In genomic region chr10:98748856-98749583, GRCm38 (mm10) we compare ENCODE assay signal across 9 mouse cellular contexts.
DNase-seq lines count a peak whose midpoint lies in the region; ATAC-seq and TF ChIP-seq lines count a peak whose summit lies in the region.
"Had no signal": no experiment of that assay in that cellular context is flagged by ENCODE, and none has a peak within 500 bp of the region (broad histone marks: within the 10 kb centered on the region; RNA-seq: fewer than 3 reads in every experiment).

No protein-coding gene starts in this region.

- no peak overlapping the region for H3K4me2 ChIP-seq in heart, postnatal 0 days (ENCODE audit: low read depth, low read length)
- H3K4me2 ChIP-seq in heart, embryonic 11.5 days = no peak overlapping the region
- no peak overlapping the region for H3K4me2 ChIP-seq in intestine, postnatal 0 days (replicated peaks; ENCODE audit: low read depth)

- no peaks in the 10 kb centered on the region for H3K36me3 ChIP-seq in heart, postnatal 0 days (replicated peaks; ENCODE audit: control insufficient read depth, insufficient read depth, low read length)
- H3K36me3 ChIP-seq in heart, embryonic 11.5 days (ENCODE audit: control insufficient read depth, insufficient read depth, low read length) = no peaks in the 10 kb centered on the region
- no peaks in the 10 kb centered on the region for H3K36me3 ChIP-seq in intestine, postnatal 0 days (ENCODE audit: control insufficient read depth, insufficient read depth)

- no peaks in the 10 kb centered on the region for H3K27me3 ChIP-seq in heart, postnatal 0 days (ENCODE audit: control insufficient read depth, insufficient read depth, low read length)
- no peaks in the 10 kb centered on the region for H3K27me3 ChIP-seq in heart, embryonic 11.5 days (ENCODE audit: control insufficient read depth, insufficient read depth, low read length)
- H3K27me3 ChIP-seq in intestine, postnatal 0 days (replicated peaks; ENCODE audit: control insufficient read depth, insufficient read depth, low read length) = no peaks in the 10 kb centered on the region

- H3K4me3 ChIP-seq in heart, postnatal 0 days (ENCODE audit: low read depth, low read length) = no peak overlapping the region
- H3K4me3 ChIP-seq in heart, embryonic 11.5 days (ENCODE audit: low read depth, low read length) = no peak overlapping the region
- no peak overlapping the region for H3K4me3 ChIP-seq in intestine, postnatal 0 days (ENCODE audit: low read depth, low read length)
- H3K4me3 ChIP-seq: erythroblast, embryonic 14.5 days had no signal

- no peaks in the 10 kb centered on the region for H3K9me3 ChIP-seq in heart, postnatal 0 days (replicated peaks; ENCODE audit: control insufficient read depth, low read length)
- no peaks in the 10 kb centered on the region for H3K9me3 ChIP-seq in heart, embryonic 11.5 days (replicated peaks; ENCODE audit: control insufficient read depth, low read length)
- H3K9me3 ChIP-seq in intestine, postnatal 0 days (ENCODE audit: control insufficient read depth) = no peaks in the 10 kb centered on the region

- H3K27ac ChIP-seq in heart, postnatal 0 days (ENCODE audit: low read depth) = no peak overlapping the region
- H3K27ac ChIP-seq in heart, embryonic 11.5 days (ENCODE audit: low read depth, low read length) = no peak overlapping the region
- no peak overlapping the region for H3K27ac ChIP-seq in intestine, postnatal 0 days (ENCODE audit: low read depth, low read length)

- H3K4me1 ChIP-seq in heart, postnatal 0 days (ENCODE audit: control insufficient read depth, insufficient read depth) = no peaks in the 10 kb centered on the region
- H3K4me1 ChIP-seq in heart, embryonic 11.5 days (ENCODE audit: control insufficient read depth, insufficient read depth, low read length) = no peaks in the 10 kb centered on the region; the same call in 1 of the 2 replicates
- H3K4me1 ChIP-seq in intestine, postnatal 0 days (replicated peaks; ENCODE audit: control insufficient read depth, insufficient read depth, low read length) = 0 out of 2 replicates have a peak, but pooled peaks cover 1% of the 10 kb centered on the region

- H3K9ac ChIP-seq in heart, postnatal 0 days (replicated peaks; ENCODE audit: low read depth, low read length) = no peak overlapping the region
- H3K9ac ChIP-seq in heart, embryonic 11.5 days (ENCODE audit: low read depth, low read length) = no peak overlapping the region
- no peak overlapping the region for H3K9ac ChIP-seq in intestine, postnatal 0 days (ENCODE audit: low read depth, low read length)

- ATAC-seq in heart, postnatal 0 days (ENCODE audit: insufficient read depth, low read depth) = no peak
- no peak for ATAC-seq in heart, embryonic 11.5 days (replicated peaks; ENCODE audit: insufficient number of reproducible peaks, low FRiP score, low TSS enrichment)
- no peak for ATAC-seq in intestine, postnatal 0 days
- ATAC-seq in erythroid progenitor cell, adult 5-6 weeks (replicated peaks; ENCODE audit: low FRiP score, poor library complexity, severe bottlenecking) = no peak

- TF ChIP-seq EP300 in heart, postnatal 0 days (IDR thresholded peaks at IDR 0.05; ENCODE audit: low read depth) = no peak

- WGBS in heart, postnatal 0 days = 39% methylated on average over 3 of the region's 3 CpGs
- 33% methylated on average over 3 of the region's 3 CpGs for WGBS in heart, embryonic 11.5 days (ENCODE audit: insufficient replicate concordance)
- 52% methylated on average over 3 of the region's 3 CpGs for WGBS in intestine, postnatal 0 days

- no peak for TF ChIP-seq CTCF in heart, postnatal 0 days (IDR thresholded peaks at IDR 0.05; ENCODE audit: low read depth)
- TF ChIP-seq CTCF in intestine, postnatal 0 days (IDR thresholded peaks at IDR 0.05; ENCODE audit: low read depth) = no peak

- DNase-seq in heart, postnatal 0 days (ENCODE audit: low spot score) = peak; percentile 44
- DNase-seq in R1 (ENCODE audit: low read depth, low spot score) = peak; percentile 92
- DNase-seq in forelimb bud, embryonic 11.5 days (ENCODE audit: low read depth, low spot score) = peak; percentile 28
- DNase-seq in lung, postnatal 10 days = peak; percentile 39
- DNase-seq in heart, adult 18-20 months = no peak

Comparison
In these comparisons a context has a peak if more than half of its experiments do, and no peak if none do; other contexts are left out.
1. DNase-seq: peak in heart, postnatal 0 days (single experiment), R1 (single experiment), forelimb bud, embryonic 11.5 days (single experiment) and lung, postnatal 10 days (single experiment); none in heart, adult 18-20 months (0 of 2).